Mouse (Mus musculus): ENCODE results near the gene Mast2. TPM values are rescaled to one million over a fixed set of nuclear protein-coding genes. Genes with fewer than 3 reads are reported as not detected.

The Mast2 gene
- polyA plus RNA-seq, 1 experiment: 60.2 TPM

DNA sequence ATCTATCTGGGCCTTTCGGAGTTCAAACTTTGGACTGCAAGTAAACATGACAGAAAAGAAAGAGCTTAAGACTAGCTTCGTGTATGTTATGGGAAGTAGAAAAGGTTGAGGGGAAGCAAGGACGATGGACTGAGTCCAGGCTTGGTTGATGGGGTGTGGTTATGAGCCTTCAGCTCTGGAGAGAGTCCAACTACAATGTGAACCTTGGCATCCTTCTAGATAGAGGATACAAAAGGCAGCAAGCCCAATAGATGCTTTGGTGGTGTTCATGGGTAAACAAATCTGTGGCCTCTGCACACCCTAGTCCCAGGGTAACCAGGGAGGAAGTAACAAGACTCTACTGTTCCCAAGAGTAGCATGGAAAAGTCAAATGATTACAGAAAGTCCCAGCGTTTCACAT is 28.5 kb upstream of the Mast2 start:
- no peaks in the 10 kb centered on the region for H3K9me3 ChIP-seq (replicated peaks; ENCODE audit: control insufficient read depth, insufficient read depth, low read length, poor library complexity, severe bottlenecking)
- H3K27me3 ChIP-seq (ENCODE audit: control insufficient read depth, insufficient read depth, low read length, poor library complexity, severe bottlenecking): no peaks in the 10 kb centered on the region
- TF ChIP-seq CTCF (IDR thresholded peaks at IDR 0.05; ENCODE audit: low read depth, low read length): no peak
- no peak for TF ChIP-seq EP300 (IDR thresholded peaks at IDR 0.05; ENCODE audit: insufficient read depth, low read depth, low read length)
- TF ChIP-seq POLR2A (IDR thresholded peaks at IDR 0.05; ENCODE audit: insufficient read depth, low read length): no peak
- no peak overlapping the region for H3K27ac ChIP-seq (ENCODE audit: insufficient read depth, low read length)
- no peak overlapping the region for H3K4me3 ChIP-seq (ENCODE audit: low read depth, low read length)
- H3K9ac ChIP-seq (ENCODE audit: low read depth, poor library complexity, severe bottlenecking): no peak overlapping the region
- no peaks in the 10 kb centered on the region for H3K4me1 ChIP-seq (ENCODE audit: control insufficient read depth, insufficient read depth, low read length)
- H3K36me3 ChIP-seq (ENCODE audit: control insufficient read depth, insufficient read depth, low read length, poor library complexity, severe bottlenecking): no peaks in the 10 kb centered on the region

- no peak overlapping the region for H3K27ac ChIP-seq (ENCODE audit: insufficient read depth, low read length)
- H3K9me3 ChIP-seq (replicated peaks; ENCODE audit: control insufficient read depth, insufficient read depth, low read length, poor library complexity, severe bottlenecking): no peaks in the 10 kb centered on the region
- H3K36me3 ChIP-seq (ENCODE audit: control insufficient read depth, insufficient read depth, low read length, poor library complexity, severe bottlenecking): no peaks in the 10 kb centered on the region
- no peaks in the 10 kb centered on the region for H3K4me1 ChIP-seq (ENCODE audit: control insufficient read depth, insufficient read depth, low read length)
- no peak for TF ChIP-seq CTCF (IDR thresholded peaks at IDR 0.05; ENCODE audit: low read depth, low read length)
- TF ChIP-seq POLR2A (IDR thresholded peaks at IDR 0.05; ENCODE audit: insufficient read depth, low read length): no peak
- TF ChIP-seq EP300 (IDR thresholded peaks at IDR 0.05; ENCODE audit: insufficient read depth, low read depth, low read length): no peak
- no peak overlapping the region for H3K9ac ChIP-seq (ENCODE audit: low read depth, poor library complexity, severe bottlenecking)
- no peaks in the 10 kb centered on the region for H3K27me3 ChIP-seq (ENCODE audit: control insufficient read depth, insufficient read depth, low read length, poor library complexity, severe bottlenecking)
- H3K4me3 ChIP-seq (ENCODE audit: low read depth, low read length): no peak overlapping the region
Observed at GRCm38 (mm10) chr4:116491886-116492285, 27.9 kb upstream of the Mast2 start.

GRCm38 (mm10) chr4:116491119-116491536 is 27.1 kb upstream of the Mast2 start:
- H3K9me3 ChIP-seq (replicated peaks; ENCODE audit: control insufficient read depth, insufficient read depth, low read length, poor library complexity, severe bottlenecking): no peaks in the 10 kb centered on the region
- no peaks in the 10 kb centered on the region for H3K4me1 ChIP-seq (ENCODE audit: control insufficient read depth, insufficient read depth, low read length)
- no peak overlapping the region for H3K9ac ChIP-seq (ENCODE audit: low read depth, poor library complexity, severe bottlenecking)
- H3K27ac ChIP-seq (ENCODE audit: insufficient read depth, low read length): no peak overlapping the region
- TF ChIP-seq EP300 (IDR thresholded peaks at IDR 0.05; ENCODE audit: insufficient read depth, low read depth, low read length): no peak
- TF ChIP-seq CTCF (IDR thresholded peaks at IDR 0.05; ENCODE audit: low read depth, low read length): no peak
- no peak for TF ChIP-seq POLR2A (IDR thresholded peaks at IDR 0.05; ENCODE audit: insufficient read depth, low read length)
- no peaks in the 10 kb centered on the region for H3K36me3 ChIP-seq (ENCODE audit: control insufficient read depth, insufficient read depth, low read length, poor library complexity, severe bottlenecking)
- H3K27me3 ChIP-seq (ENCODE audit: control insufficient read depth, insufficient read depth, low read length, poor library complexity, severe bottlenecking): no peaks in the 10 kb centered on the region
- H3K4me3 ChIP-seq (ENCODE audit: low read depth, low read length): no peak overlapping the region

DNA sequence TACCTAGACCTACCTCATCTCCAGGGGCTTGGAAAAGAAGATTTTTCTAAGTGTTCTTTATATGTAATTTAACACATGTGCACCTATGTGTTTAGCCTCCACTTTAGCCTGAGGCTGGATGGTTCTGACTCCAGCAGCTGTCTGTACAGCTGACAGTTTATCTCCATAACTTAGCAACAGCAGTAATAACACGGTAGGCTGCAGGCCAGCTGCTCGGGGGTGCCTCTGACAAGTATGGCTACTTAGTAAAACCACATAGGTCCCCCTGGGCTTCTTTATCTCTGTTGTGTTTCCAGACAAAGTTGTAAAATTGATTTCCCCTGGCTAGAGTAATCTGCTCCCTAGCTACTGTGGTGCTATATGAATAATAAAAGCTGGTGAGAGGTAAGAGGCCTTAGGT is 19.5 kb upstream of the Mast2 start:
- no peaks in the 10 kb centered on the region for H3K27me3 ChIP-seq (ENCODE audit: control insufficient read depth, insufficient read depth, low read length, poor library complexity, severe bottlenecking)
- TF ChIP-seq POLR2A (IDR thresholded peaks at IDR 0.05; ENCODE audit: insufficient read depth, low read length): no peak
- H3K9me3 ChIP-seq (replicated peaks; ENCODE audit: control insufficient read depth, insufficient read depth, low read length, poor library complexity, severe bottlenecking): no peaks in the 10 kb centered on the region
- no peak overlapping the region for H3K27ac ChIP-seq (ENCODE audit: insufficient read depth, low read length)
- no peak overlapping the region for H3K4me3 ChIP-seq (ENCODE audit: low read depth, low read length)
- H3K9ac ChIP-seq (ENCODE audit: low read depth, poor library complexity, severe bottlenecking): no peak overlapping the region
- no peaks in the 10 kb centered on the region for H3K36me3 ChIP-seq (ENCODE audit: control insufficient read depth, insufficient read depth, low read length, poor library complexity, severe bottlenecking)
- H3K4me1 ChIP-seq (ENCODE audit: control insufficient read depth, insufficient read depth, low read length): no peaks in the 10 kb centered on the region

GRCm38 (mm10) chr4:116481322-116481721 is 17.3 kb upstream of the Mast2 start:
- Histone ChIP-seq H3K27ac (ENCODE audit: insufficient read depth, low read length) (no peak overlapping the region), H3K27me3 (ENCODE audit: control insufficient read depth, insufficient read depth, low read length, poor library complexity, severe bottlenecking) (no peaks in the 10 kb centered on the region), H3K9ac (ENCODE audit: low read depth, poor library complexity, severe bottlenecking) (no peak overlapping the region), H3K4me1 (ENCODE audit: control insufficient read depth, insufficient read depth, low read length) (no peaks in the 10 kb centered on the region), H3K36me3 (ENCODE audit: control insufficient read depth, insufficient read depth, low read length, poor library complexity, severe bottlenecking) (no peaks in the 10 kb centered on the region), H3K9me3 (replicated peaks; ENCODE audit: control insufficient read depth, insufficient read depth, low read length, poor library complexity, severe bottlenecking) (no peaks in the 10 kb centered on the region), H3K4me3 (ENCODE audit: low read depth, low read length) (no peak overlapping the region)
- TF ChIP-seq EP300 (IDR thresholded peaks at IDR 0.05; ENCODE audit: insufficient read depth, low read depth, low read length) (no peak), CTCF (IDR thresholded peaks at IDR 0.05; ENCODE audit: low read depth, low read length) (no peak), POLR2A (IDR thresholded peaks at IDR 0.05; ENCODE audit: insufficient read depth, low read length) (no peak)

- Histone ChIP-seq H3K36me3 (ENCODE audit: control insufficient read depth, insufficient read depth, low read length, poor library complexity, severe bottlenecking) (no peaks in the 10 kb centered on the region), H3K9me3 (replicated peaks; ENCODE audit: control insufficient read depth, insufficient read depth, low read length, poor library complexity, severe bottlenecking) (no peaks in the 10 kb centered on the region), H3K4me1 (ENCODE audit: control insufficient read depth, insufficient read depth, low read length) (peaks cover 2% of the 10 kb centered on the region), H3K27ac (ENCODE audit: insufficient read depth, low read length) (no peak overlapping the region), H3K27me3 (ENCODE audit: control insufficient read depth, insufficient read depth, low read length, poor library complexity, severe bottlenecking) (no peaks in the 10 kb centered on the region), H3K4me3 (ENCODE audit: low read depth, low read length) (peak overlapping the region; percentile 68), H3K9ac (ENCODE audit: low read depth, poor library complexity, severe bottlenecking) (peak overlapping the region; percentile 98)
- no peak for TF ChIP-seq CTCF (IDR thresholded peaks at IDR 0.05; ENCODE audit: low read depth, low read length)
- TF ChIP-seq POLR2A (IDR thresholded peaks at IDR 0.05; ENCODE audit: insufficient read depth, low read length): no peak
- 0 out of 2 replicates have a peak, but pooled peaks have one; percentile 6 for TF ChIP-seq EP300 (IDR thresholded peaks at IDR 0.05; ENCODE audit: insufficient read depth, low read depth, low read length)
Observed at GRCm38 (mm10) chr4:116463231-116464125, 505 bp downstream of the Mast2 start.
